Mouse (Mus musculus): ENCODE results near the gene Swap70.

DNA sequence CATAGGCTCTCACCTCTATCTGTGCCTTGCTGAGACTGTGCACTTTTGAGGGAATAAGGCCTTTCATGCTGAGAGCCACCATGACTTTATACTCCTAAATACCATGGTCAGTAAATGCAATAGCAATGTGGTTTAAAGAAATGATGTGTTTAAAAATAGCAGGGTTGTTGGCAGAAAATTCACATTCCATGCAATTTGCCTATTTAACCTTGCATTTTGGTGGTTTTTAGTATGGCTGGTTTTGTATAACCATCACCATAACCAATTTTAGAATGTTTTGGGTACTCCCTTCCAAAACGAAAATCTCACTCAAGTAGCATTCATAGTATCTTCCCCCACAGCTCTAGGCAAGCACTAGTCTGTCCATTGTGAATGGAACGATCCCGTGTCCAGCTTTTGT is 26.3 kb downstream of the Swap70 start:
- TF ChIP-seq GATA1 (IDR thresholded peaks at IDR 0.05; ENCODE audit: borderline replicate concordance, low read length), result no peak
- TF ChIP-seq FLI1 (IDR thresholded peaks at IDR 0.05; ENCODE audit: low read length), result no peak

All from megakaryocyte, embryonic 14.5 days (primary cell).